Mouse (Mus musculus) forebrain, postnatal 0 days (tissue): ENCODE data around the gene Epha1. TPM values are rescaled to one million over a fixed set of nuclear protein-coding genes. Genes with fewer than 3 reads are reported as not detected.

Experiments used
- ATAC-seq: fragments of 200-750 bp; cut with Nextera tagmentation; 2 replicates; pipeline ENCODE4 v1.8.0; 2017; ENCODE audit warnings: mild to moderate bottlenecking, moderate library complexity
- DNase-seq: peaks from one replicate; pipeline ENCODE4 v3.0.0-alpha.2; 2015
- H3K27ac ChIP-seq: fragments of 300-500 bp; sonication (generic); 2 replicates; pipeline ENCODE4 v1.5.1; 2014; ENCODE audit warnings: low read depth, mild to moderate bottlenecking, antibody characterized with exemption, low read length, moderate library complexity, mixed read lengths
- H3K27me3 ChIP-seq: fragments of 300-500 bp; sonication (generic); 2 replicates; pipeline ENCODE4 v1.6.1; 2014; ENCODE audit warnings: mild to moderate bottlenecking, low read length, mixed read lengths; ENCODE audit not compliant: insufficient read depth
- H3K36me3 ChIP-seq: fragments of 300-500 bp; sonication (generic); 2 replicates; pipeline ENCODE4 v1.6.1; 2014; ENCODE audit warnings: mild to moderate bottlenecking, moderate library complexity; ENCODE audit not compliant: insufficient read depth
- H3K4me1 ChIP-seq: fragments of 300-500 bp; sonication (generic); 2 replicates; pipeline ENCODE4 v1.6.1; 2014; ENCODE audit warnings: antibody characterized with exemption; ENCODE audit not compliant: insufficient read depth
- H3K4me2 ChIP-seq: fragments of 300-500 bp; sonication (generic); 2 replicates; pipeline ENCODE4 v1.6.1; 2014; ENCODE audit warnings: low read depth, mild to moderate bottlenecking, moderate library complexity
- H3K4me3 ChIP-seq: fragments of 300-500 bp; sonication (generic); 2 replicates; pipeline ENCODE4 v1.5.1; 2014; ENCODE audit warnings: low read depth, low read length, mixed read lengths
- H3K9ac ChIP-seq: fragments of 300-500 bp; sonication (generic); 2 replicates; pipeline ENCODE4 v1.6.1; 2014; ENCODE audit warnings: mild to moderate bottlenecking
- H3K9me3 ChIP-seq: fragments of 300-500 bp; sonication (generic); 2 replicates; pipeline ENCODE4 v1.6.1; 2016; ENCODE audit warnings: low read length
- CTCF ChIP-seq: sonication (generic); IDR thresholded peaks from 2 replicates; pipeline ENCODE4 v1.5.1; 2016; ENCODE audit warnings: antibody characterized with exemption, control low read depth, low read depth
- WGBS: fragments of 180-500 bp; shearing (Covaris S2); extraction: QIAGEN DNeasy Blood & Tissue Kit; methylation state at CpG from one replicate; pipeline ENCODE4 v1.1.7; 2014; 5-methylcytosine and 5-hydroxymethylcytosine counted together
- polyA plus RNA-seq: library from polyadenylated mRNA; unstranded; fragments of >200 nt; fragmentation: Nextera tagmentation; extraction: Ambion mirVana; gene quantifications from 2 replicates; pipeline ENCODE4 v1.2.1, GENCODE M21; 2015
- total RNA-seq: library from RNA; depleted of rRNA; stranded (reverse); fragments of >200 nt; gene quantifications from 2 replicates; pipeline ENCODE4 v1.2.3, GENCODE M21; 2014

Gene Epha1
- total and polyA plus RNA-seq, 2 experiments from 2014 or later = 0.67 to 0.86 TPM

GRCm38 (mm10) chr6:42364066-42364465 lies 9.0 kb downstream of the Epha1 start:
- no peak overlapping the region for H3K9ac ChIP-seq
- no peaks in the 10 kb centered on the region for H3K27me3 ChIP-seq
- no peak for DNase-seq
- no peak for ATAC-seq
- no peaks in the 10 kb centered on the region for H3K4me1 ChIP-seq
- no peak overlapping the region for H3K4me2 ChIP-seq
- H3K4me3 ChIP-seq = no peak overlapping the region
- H3K27ac ChIP-seq = no peak overlapping the region
- TF ChIP-seq CTCF = no peak
- no peaks in the 10 kb centered on the region for H3K9me3 ChIP-seq
- H3K36me3 ChIP-seq = peaks cover 19% of the 10 kb centered on the region
- WGBS = 87% methylated on average over 4 of the region's 4 CpGs

DNA sequence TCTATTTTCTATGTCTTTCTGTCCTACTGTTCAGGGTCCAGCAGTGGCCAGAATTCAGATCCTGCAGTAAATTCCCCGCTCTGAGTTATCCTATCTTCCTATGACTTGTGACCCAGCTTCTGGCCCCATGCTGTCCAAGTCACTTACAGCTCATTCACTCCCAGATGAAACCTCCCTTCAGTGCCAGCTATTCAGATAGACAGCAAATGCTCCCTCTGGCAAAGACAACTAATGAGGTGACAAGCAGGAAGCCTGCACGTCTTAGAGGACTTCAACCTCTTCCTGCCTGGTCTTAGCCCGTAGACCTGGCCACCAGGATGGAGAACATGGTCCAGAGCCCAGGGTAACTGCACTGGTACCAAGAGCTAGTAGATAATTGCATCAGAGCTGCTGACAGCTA lies 10.1 kb downstream of the Epha1 start:
- Histone ChIP-seq H3K4me1 (no peaks in the 10 kb centered on the region), H3K27me3 (no peaks in the 10 kb centered on the region), H3K9me3 (no peaks in the 10 kb centered on the region), H3K4me2 (no peak overlapping the region), H3K27ac (no peak overlapping the region), H3K9ac (no peak overlapping the region), H3K4me3 (no peak overlapping the region), H3K36me3 (peaks cover 27% of the 10 kb centered on the region)
- no peak for TF ChIP-seq CTCF
- 41% methylated on average over 3 of the region's 3 CpGs for WGBS
- ATAC-seq = no peak
- DNase-seq = no peak

DNA sequence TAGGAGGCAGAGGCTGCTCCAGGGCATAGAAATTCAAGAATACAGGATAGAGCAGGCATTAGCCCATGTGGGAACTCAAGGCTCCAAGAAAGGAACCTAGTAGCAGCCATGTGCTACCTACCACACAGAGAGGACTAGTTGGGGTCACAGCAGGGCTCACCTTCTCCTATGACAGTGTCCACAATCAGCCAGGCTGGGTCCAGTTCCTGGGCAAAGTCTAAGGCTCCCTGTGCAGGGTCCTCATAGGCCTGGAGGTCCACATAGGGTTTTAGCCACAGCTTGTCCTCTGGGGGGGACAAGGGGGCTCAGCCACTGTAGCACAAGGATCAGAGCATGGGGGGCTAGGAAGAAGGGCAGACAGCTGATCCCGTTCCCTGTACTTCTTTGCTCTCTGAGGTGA lies 10.6 kb downstream of the Epha1 start:
- Histone ChIP-seq H3K9me3 (no peaks in the 10 kb centered on the region), H3K4me2 (no peak overlapping the region), H3K27ac (no peak overlapping the region), H3K4me3 (no peak overlapping the region), H3K27me3 (no peaks in the 10 kb centered on the region), H3K4me1 (no peaks in the 10 kb centered on the region), H3K9ac (no peak overlapping the region), H3K36me3 (peaks cover 31% of the 10 kb centered on the region)
- TF ChIP-seq CTCF = no peak
- ATAC-seq (no peak), DNase-seq (no peak)
- 68% methylated on average over 1 of the region's 1 CpGs for WGBS

DNA sequence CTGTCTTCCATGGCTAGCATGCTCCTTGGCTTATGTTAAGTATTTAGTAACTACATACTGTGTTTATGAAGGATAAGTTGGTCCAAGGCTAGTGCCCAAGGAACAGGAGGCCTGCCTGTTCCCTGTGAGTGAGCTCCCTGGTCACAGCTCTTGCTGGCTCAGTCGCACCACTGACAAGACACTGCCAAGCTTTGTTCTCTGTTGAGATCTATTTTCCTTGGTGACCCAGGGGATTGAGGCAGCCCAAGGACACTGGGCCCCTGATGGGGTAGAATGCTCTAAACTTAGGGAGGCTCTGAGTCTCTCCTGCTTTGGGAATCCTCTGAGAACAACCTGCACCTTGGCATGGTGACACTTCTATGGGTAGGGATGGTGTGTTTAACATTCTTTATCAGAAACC lies 11.0 kb downstream of the Epha1 start:
- DNase-seq = no peak
- no peak for TF ChIP-seq CTCF

GRCm38 (mm10) chr6:42361041-42361895 lies 11.8 kb downstream of the Epha1 start:
- WGBS = 94% methylated on average over 13 of the region's 13 CpGs
- H3K27me3 ChIP-seq = no peaks in the 10 kb centered on the region
- no peak overlapping the region for H3K4me3 ChIP-seq
- no peak overlapping the region for H3K27ac ChIP-seq
- DNase-seq = no peak
- no peak overlapping the region for H3K9ac ChIP-seq
- no peaks in the 10 kb centered on the region for H3K9me3 ChIP-seq
- no peak for TF ChIP-seq CTCF
- no peaks in the 10 kb centered on the region for H3K4me1 ChIP-seq
- no peak for ATAC-seq
- H3K4me2 ChIP-seq = no peak overlapping the region
- H3K36me3 ChIP-seq = peaks cover 42% of the 10 kb centered on the region

More for the DNA sequence above, 11.0 kb downstream of the Epha1 start:
- ATAC-seq = no peak
- no peaks in the 10 kb centered on the region for H3K4me1 ChIP-seq
- no peak overlapping the region for H3K4me3 ChIP-seq
- WGBS = 68% methylated on average over 1 of the region's 1 CpGs
- H3K27me3 ChIP-seq = no peaks in the 10 kb centered on the region
- no peaks in the 10 kb centered on the region for H3K9me3 ChIP-seq
- H3K9ac ChIP-seq = no peak overlapping the region
- H3K27ac ChIP-seq = no peak overlapping the region
- no peak overlapping the region for H3K4me2 ChIP-seq
- H3K36me3 ChIP-seq = peaks cover 35% of the 10 kb centered on the region

DNA sequence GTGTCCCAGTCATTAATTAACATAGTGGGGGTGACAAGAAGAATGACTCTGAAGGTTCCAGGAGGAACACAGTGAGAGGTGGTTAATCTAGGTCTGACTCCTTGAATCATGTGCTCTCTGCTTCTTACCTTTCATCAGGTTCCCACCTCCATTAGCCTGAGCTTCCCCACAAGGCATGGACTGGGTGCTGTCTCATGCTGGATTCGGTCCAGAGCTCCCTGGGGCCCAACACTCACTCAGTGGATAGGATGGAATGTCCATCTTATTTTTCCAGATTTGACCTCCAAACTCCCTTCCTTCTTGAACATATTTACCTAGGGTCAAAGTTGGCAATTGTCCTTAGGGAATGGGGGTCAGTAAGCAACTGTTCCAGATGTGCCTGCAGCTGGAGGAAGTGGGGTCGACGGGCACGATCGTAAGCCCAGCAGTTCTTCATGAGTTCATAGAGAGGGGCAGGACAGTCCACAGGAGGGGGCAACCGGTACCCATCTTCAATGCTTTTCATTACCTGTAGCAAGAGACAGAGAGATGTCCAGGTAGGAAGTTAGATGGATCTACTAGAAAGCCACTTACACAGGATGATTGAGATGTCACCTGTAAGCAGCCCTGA lies 12.7 kb downstream of the Epha1 start:
- Histone ChIP-seq H3K9me3 (no peaks in the 10 kb centered on the region), H3K27me3 (no peaks in the 10 kb centered on the region), H3K4me3 (no peak overlapping the region), H3K4me2 (no peak overlapping the region), H3K27ac (no peak overlapping the region), H3K36me3 (peaks cover 47% of the 10 kb centered on the region), H3K4me1 (no peaks in the 10 kb centered on the region), H3K9ac (no peak overlapping the region)
- WGBS = 95% methylated on average over 6 of the region's 6 CpGs
- TF ChIP-seq CTCF = no peak
- DNase-seq = no peak
- ATAC-seq = no peak
